Mouse (Mus musculus): ENCODE results near the gene Emc7.

DNA sequence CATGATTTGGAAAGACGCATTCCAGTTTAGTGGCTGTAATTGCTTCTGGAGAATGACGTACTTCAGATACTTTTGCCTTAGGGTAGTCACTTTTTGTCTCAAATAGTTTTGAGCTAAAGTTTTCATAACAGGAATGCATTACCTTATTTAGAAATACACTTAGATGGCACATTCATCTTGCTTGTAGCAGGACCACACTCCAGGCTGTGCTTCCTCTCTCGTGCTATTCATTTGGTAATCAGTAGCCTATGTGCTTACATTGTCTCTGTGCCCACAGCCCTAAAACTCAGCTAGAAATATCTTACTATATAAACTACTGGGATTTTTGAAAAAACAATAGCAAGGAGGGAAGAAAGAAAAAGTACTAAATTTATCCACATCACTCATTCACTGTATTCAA is 47.8 kb upstream of the Emc7 start:
- TF ChIP-seq CTCF (IDR thresholded peaks at IDR 0.05; ENCODE audit: low read depth) = no peak
- no peak for TF ChIP-seq EP300 (IDR thresholded peaks at IDR 0.05; ENCODE audit: low read depth)
